Mouse (Mus musculus) lung, adult 2 months (tissue): ENCODE results near the gene Cnpy3.

Source experiments
- CTCF ChIP-seq: fragments of 200-500 bp; IDR thresholded peaks from 2 replicates; pipeline ENCODE4 v1.5.1; 2011; ENCODE audit warnings: mild to moderate bottlenecking, low read length, control low read depth; ENCODE audit not compliant: insufficient read depth
- POLR2A ChIP-seq: fragments of 200-500 bp; IDR thresholded peaks from 2 replicates; pipeline ENCODE4 v1.6.1; 2011; ENCODE audit warnings: low read depth, mild to moderate bottlenecking, control low read depth, low read length, borderline replicate concordance; ENCODE audit errors: extremely low read depth

DNA sequence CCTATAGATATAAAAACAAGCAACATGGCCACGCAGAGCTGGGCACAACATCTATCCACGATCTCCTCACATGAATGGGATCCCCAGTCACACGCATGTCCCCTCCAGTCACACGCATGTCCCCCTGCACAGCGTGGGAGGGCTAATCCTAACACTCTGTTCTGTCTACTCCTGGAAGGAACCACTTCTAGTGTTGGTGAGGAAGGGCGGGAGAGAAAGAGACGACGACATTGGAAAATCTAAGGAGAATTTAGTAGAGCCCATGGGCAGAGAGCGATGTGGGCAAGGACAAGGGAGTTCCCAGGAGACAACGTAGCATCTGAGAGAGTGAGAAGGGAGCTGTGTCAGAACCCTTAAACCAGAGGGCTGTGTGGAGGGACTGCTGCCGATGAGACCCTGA is 18.5 kb upstream of the Cnpy3 start:
- TF ChIP-seq POLR2A (no peak), CTCF (no peak)
